Mouse (Mus musculus): ENCODE measurements around the gene Meox1.

- TF ChIP-seq CTCF (conservative IDR thresholded peaks at IDR 0.05; ENCODE audit: insufficient read depth, insufficient read length, low read depth, low read length) (no peak; the same call in 1 of the 2 replicates), POLR2A (IDR thresholded peaks at IDR 0.05; ENCODE audit: low read depth, low read length) (no peak)
Observed at GRCm38 (mm10) chr11:101840405-101840804, 53.8 kb downstream of the Meox1 start.
